Mouse (Mus musculus) heart, adult 2 months (tissue): Measurements from ENCODE around the gene Tmem268.

Source experiments
- CTCF ChIP-seq: fragments of 200-600 bp; IDR thresholded peaks from 2 replicates; pipeline ENCODE4 v1.8.1; 2022; ENCODE audit warnings: antibody characterized with exemption, mild to moderate bottlenecking, moderate library complexity
- EP300 ChIP-seq: fragments of 200-500 bp; IDR thresholded peaks from 2 replicates; pipeline ENCODE4 v1.6.1; 2011; ENCODE audit warnings: low read depth, low read length, control low read depth; ENCODE audit not compliant: insufficient read depth
- POLR2A ChIP-seq: fragments of 200-500 bp; IDR thresholded peaks from 2 replicates; pipeline ENCODE4 v1.6.1; 2011; ENCODE audit warnings: mild to moderate bottlenecking, low read depth, low read length, control low read depth; ENCODE audit not compliant: insufficient read depth

DNA sequence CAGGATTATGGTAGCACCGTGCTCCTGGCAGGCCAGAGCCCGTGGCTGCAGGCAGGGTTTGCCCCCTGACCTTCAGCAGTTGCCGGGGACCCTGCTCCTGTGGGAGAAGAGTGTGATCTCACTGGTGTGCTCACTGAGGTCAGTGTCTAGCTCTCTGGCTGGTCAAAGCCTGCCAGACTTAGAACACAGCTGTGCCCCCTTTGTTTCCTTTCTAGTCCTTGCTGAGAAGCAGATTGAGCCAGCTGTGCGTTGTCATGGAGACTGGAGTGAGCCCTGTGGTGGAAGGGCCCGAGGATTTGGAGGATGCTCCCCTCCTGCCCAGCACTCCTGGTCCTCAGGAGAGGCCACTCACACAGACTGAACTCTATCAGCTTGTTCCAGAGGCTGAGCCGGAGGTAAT is 21.5 kb downstream of the Tmem268 start:
- TF ChIP-seq EP300 = no peak
- TF ChIP-seq CTCF = no peak
- no peak for TF ChIP-seq POLR2A
